Mouse (Mus musculus) B cell, adult 62 days (primary cell): ENCODE results near the gene Hnf1a. TPM values are rescaled to one million over a fixed set of nuclear protein-coding genes. Genes with fewer than 3 reads are reported as not detected.

Experiments
- total RNA-seq: library from RNA; stranded (reverse); gene quantifications from 4 replicates; pipeline ENCODE4 v1.2.4, GENCODE M21; 2023

Hnf1a gene
- total RNA-seq = not detected in 4 replicates

GRCm38 (mm10) chr5:114970824-114971227, at the start of gene Hnf1a:
Hnf1a (minus strand) TSS chr5:114971094.

GRCm38 (mm10) chr5:115010577-115011216, 39.8 kb upstream of the Hnf1a start, which contains the start of gene Sppl3:
Sppl3 (plus strand) TSS chr5:115011137.

DNA sequence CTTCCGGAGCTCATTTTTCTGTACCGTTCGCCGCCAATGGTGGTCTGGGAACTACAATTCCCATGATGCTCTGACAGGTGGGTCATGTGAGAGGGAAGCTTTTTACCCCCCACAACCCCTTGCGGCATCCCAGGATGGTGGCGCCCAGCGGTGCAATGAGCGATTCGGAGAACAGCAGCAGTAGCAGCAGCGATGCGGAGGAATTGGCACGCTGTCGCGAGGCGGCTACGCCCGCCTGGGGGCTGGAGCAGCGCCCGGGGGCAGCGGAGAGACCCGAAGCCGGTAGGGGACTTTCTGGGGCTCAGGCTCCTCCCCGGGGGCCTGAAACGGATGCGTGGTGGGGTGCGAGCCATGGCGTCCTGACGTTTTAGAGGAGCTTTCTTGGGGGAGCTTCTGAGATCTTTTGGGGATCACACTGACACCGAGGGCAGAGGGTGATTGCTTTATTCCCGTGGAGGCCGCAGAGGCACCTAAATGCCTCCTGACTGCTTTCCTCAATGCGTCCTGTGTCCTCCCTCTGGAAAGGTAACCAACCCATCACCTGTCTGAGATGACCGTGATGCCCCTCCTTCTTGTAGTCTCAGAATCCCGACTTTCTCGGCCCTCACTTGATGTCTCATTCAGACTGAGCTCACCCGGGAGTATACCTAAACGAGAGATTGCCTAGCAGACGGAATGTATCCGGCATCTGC, 28.7 kb downstream of the Hnf1a start, which contains the start of gene 2210016L21Rik:
2210016L21Rik (plus strand) TSS at position 85 of the 692 bp plus-strand sequence.

GRCm38 (mm10) chr5:114922998-114923473, 47.9 kb downstream of the Hnf1a start, which contains the start of gene Oasl1:
Oasl1 (plus strand) TSS chr5:114923240.

Other genes with a start within 250 kb of the Hnf1a start
- gene Ankrd13a, start 196.4 kb downstream of the Hnf1a start, total RNA-seq = 180 to 202 TPM (median 193 TPM) in 4 replicates
- gene Git2, start 195.6 kb downstream of the Hnf1a start, total RNA-seq = 158 to 189 TPM (median 161 TPM) in 4 replicates
- gene 1500011B03Rik, start 147.6 kb downstream of the Hnf1a start, total RNA-seq = 47.4 to 60.2 TPM (median 50.6 TPM) in 4 replicates
- gene 4930519G04Rik, start 117.4 kb downstream of the Hnf1a start, total RNA-seq = not detected in 4 replicates
- not detected in 4 replicates for gene Gm9936, start 112.4 kb downstream of the Hnf1a start, total RNA-seq
- gene Oasl2, start 74.2 kb downstream of the Hnf1a start, total RNA-seq = 2.0 to 4.6 TPM (median 3.9 TPM) in 4 replicates
- gene Oasl1, start 47.9 kb downstream of the Hnf1a start, total RNA-seq = 20.9 to 32.9 TPM (median 23.7 TPM) in 4 replicates
- gene 2210016L21Rik, start 28.9 kb downstream of the Hnf1a start, total RNA-seq = 32.6 to 40.1 TPM (median 37.4 TPM) in 4 replicates
- gene Sppl3, start 40.0 kb upstream of the Hnf1a start, total RNA-seq = 56.8 to 67.1 TPM (median 58.8 TPM) in 4 replicates
- not detected in 4 replicates for gene Gm10401, start 127.2 kb upstream of the Hnf1a start, total RNA-seq
- 16.6 to 22.9 TPM (median 18.8 TPM) in 4 replicates for gene Acads, start 148.3 kb upstream of the Hnf1a start, total RNA-seq
- gene Unc119b, start 163.9 kb upstream of the Hnf1a start, total RNA-seq = 33.6 to 38.2 TPM (median 36.3 TPM) in 4 replicates
- gene Mlec, start 187.1 kb upstream of the Hnf1a start, total RNA-seq = 74.1 to 89.1 TPM (median 75.2 TPM) in 4 replicates
- 0.29 to 0.79 TPM in 2 of 4 replicates, not detected in the others for gene Cabp1, start 223.3 kb upstream of the Hnf1a start, total RNA-seq